Mouse (Mus musculus): ENCODE data around the gene Rubcnl.

DNA sequence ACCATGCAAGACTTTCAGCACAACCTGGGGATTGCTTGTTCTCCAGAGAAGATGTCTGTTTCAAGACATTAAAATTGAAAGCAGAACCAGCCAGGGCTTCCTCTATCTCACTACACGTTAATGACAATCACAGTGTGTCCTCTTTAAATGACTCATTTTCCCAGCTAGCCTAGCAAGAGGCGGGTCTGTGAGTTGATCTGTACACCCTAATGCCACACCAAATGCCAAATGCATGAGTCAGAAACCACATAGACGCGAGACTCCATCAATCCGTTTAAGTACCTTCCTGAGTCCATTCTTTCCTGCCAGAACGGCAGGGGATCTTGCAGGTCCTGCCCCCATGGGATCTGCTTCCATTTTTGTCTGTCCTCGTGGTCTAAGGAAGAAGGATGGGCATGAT lies 29.4 kb downstream of the Rubcnl start:
- TF ChIP-seq POLR2A (IDR thresholded peaks at IDR 0.05; ENCODE audit: borderline replicate concordance, low read depth, low read length): no peak
- no peak for TF ChIP-seq CTCF (IDR thresholded peaks at IDR 0.05; ENCODE audit: low read depth, low read length)
